8 mouse cellular contexts compared by ENCODE assay signal in the genomic region with DNA sequence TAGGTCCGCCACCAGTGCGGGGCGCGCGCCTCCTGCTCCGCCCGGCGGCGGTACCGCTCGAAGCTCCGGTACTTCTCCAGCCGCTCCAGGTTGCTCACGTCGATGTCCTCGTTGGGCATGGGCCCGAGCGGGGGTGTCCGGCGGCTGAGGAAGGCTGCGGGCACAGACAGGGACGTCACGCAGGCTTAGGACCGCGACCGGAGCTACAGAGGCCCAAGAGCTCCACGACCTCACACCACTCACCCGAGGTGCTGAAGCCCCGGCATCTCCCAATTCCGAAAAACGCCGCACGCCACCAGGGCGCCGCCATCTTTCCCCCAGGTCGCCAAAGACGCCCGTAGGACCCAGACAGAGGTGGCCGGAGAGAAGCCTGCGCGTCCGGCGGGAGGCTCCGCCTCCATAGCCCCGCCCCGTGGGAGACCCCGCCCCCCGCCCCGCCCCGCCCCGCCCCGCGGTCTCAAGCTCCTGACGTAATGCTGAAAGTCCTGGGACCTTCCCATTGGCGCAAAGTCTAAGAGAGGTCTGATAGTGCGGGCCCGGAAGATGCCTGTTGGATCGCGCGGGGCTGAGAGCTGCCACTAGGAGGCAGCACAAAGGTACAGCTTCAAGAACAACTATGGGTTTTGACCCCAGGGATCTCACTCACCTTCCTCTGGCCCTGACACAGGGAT. TPM values are rescaled to one million over a fixed set of nuclear protein-coding genes. Genes with fewer than 3 reads are reported as not detected.
DNase-seq lines count a peak whose midpoint lies in the region; ATAC-seq lines count a peak whose summit lies in the region.

Mrpl38 (minus strand) TSS at position 401 of the 671 bp plus-strand sequence.

- H3K4me1 ChIP-seq in hindbrain, embryonic 13.5 days (replicated peaks), result peaks cover 16% of the 10 kb centered on the region

- peak; percentile 93 for ATAC-seq in hindbrain, embryonic 13.5 days (ENCODE audit: low FRiP score)

- H3K9ac ChIP-seq in hindbrain, embryonic 13.5 days, result peak within 1 kb of the TSS; percentile 82

- H3K4me3 ChIP-seq in hindbrain, embryonic 13.5 days, result peak within 1 kb of the TSS; percentile 86

- WGBS in hindbrain, embryonic 13.5 days, result under 1% methylated on average over 58 of the region's 60 CpGs

- no peaks in the 10 kb centered on the region for H3K27me3 ChIP-seq in hindbrain, embryonic 13.5 days

- H3K27ac ChIP-seq in hindbrain, embryonic 13.5 days, result peak within 1 kb of the TSS; percentile 83

- DNase-seq in NIH3T3 (ENCODE audit: low read depth), result peak; percentile 97
- peak; percentile 91 to 92 for DNase-seq in cerebellum, postnatal 10 days
- peak; percentile 68 to 76 for DNase-seq in frontal cortex, postnatal 14 days (ENCODE audit: low spot score in 2 of 2)
- DNase-seq in layer of hippocampus, postnatal 25 days (ENCODE audit: extremely low spot score in 1 of 2, low spot score in 1 of 2), result peak; percentile 68 to 70
- DNase-seq in lung, postnatal 25 days (ENCODE audit: low spot score), result peak; percentile 93
- DNase-seq in retina, embryonic 14.5 days (ENCODE audit: low spot score), result peak; percentile 97
- DNase-seq in thymus, postnatal 4 days, result peak; percentile 90

- no peaks in the 10 kb centered on the region for H3K9me3 ChIP-seq in hindbrain, embryonic 13.5 days

- peak within 1 kb of the TSS; percentile 72 for H3K4me2 ChIP-seq in hindbrain, embryonic 13.5 days

- peaks cover 52% of the 10 kb centered on the region for H3K36me3 ChIP-seq in hindbrain, embryonic 13.5 days

RNA-seq across cellular contexts. Expression of gene Mrpl38, which starts in this region (rescaled TPM):
- 76.4 and 78.2 TPM in 2 replicates for polyA plus RNA-seq in hindbrain, embryonic 13.5 days (2015; fragmentation: Nextera tagmentation; extraction: Ambion mirVana)
- total RNA-seq in layer of hippocampus, postnatal 25 days (2021), result 10 to 100 TPM; 59.1 to 62.7 TPM

Comparison
In these comparisons a context has a peak if more than half of its experiments do, and no peak if none do; other contexts are left out.
1. Peak in every context shown above with its lines: DNase-seq, ATAC-seq, H3K4me3 ChIP-seq and H3K27ac ChIP-seq.